ENCODE assay signal across 8 mouse cellular contexts in the genomic region with DNA sequence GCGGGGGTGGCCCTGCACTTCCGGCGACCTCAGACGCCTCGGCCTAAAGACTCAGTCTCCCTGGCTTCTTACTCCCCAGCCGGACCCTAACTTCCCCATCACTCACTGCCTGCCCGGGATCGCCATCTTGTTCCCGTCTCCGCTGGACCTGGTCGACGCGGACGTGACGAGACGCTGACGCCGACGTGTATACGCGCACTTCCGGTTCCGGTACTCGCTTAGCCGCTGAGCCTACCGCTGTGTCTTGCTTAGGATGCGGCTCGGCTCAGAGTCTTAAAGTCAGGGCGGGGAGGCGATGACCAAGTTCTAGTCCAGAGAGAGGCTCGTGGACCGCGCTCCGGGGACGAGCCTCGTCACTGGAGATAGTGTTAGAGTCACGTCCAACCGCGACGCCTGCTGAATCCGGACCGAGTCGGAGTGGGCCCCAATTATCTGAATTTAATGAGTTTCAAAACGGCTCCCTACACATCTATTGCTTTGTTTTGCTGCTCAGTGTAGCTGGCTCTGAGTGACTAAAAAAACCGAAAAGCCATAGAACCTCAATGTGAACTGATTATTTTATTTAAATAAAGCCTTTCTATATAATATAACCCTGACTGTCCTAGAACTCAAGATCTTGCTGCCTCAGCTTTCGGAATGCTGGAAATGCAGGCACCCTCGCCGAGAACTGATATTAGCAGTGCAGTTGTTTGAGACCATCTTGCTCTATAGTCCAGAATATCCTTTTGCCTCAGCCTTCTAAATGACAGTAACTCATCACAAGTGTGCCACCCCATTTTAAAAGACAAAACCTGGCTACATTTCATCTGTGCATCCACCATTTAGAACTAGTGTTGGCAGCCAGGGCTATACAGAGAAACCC. TPM values are rescaled to one million over a fixed set of nuclear protein-coding genes. Genes with fewer than 3 reads are reported as not detected.
DNase-seq lines count a peak whose midpoint lies in the region; ATAC-seq and TF ChIP-seq lines count a peak whose summit lies in the region.

Gene Nsrp1, minus strand, starts transcription at position 163 of the 862 bp plus-strand sequence.

- peaks cover 18% of the 10 kb centered on the region for H3K27me3 ChIP-seq in G1E (ENCODE audit: insufficient read depth, low read length)
- H3K27me3 ChIP-seq in forebrain, embryonic 16.5 days (replicated peaks; ENCODE audit: control insufficient read depth, insufficient read depth, low read length): peaks cover 9% of the 10 kb centered on the region
- peaks cover 9% of the 10 kb centered on the region; the same call in 1 of the 2 replicates for H3K27me3 ChIP-seq in lung, embryonic 15.5 days

- peak within 1 kb of the TSS; percentile 90 for H3K9ac ChIP-seq in forebrain, embryonic 16.5 days (replicated peaks; ENCODE audit: low read depth, low read length)
- H3K9ac ChIP-seq in lung, embryonic 15.5 days: peak within 1 kb of the TSS; percentile 63

- peak within 1 kb of the TSS; percentile 86 for H3K4me3 ChIP-seq in G1E (ENCODE audit: low read depth, low read length)
- peak within 1 kb of the TSS; percentile 54 for H3K4me3 ChIP-seq in forebrain, embryonic 16.5 days (replicated peaks; ENCODE audit: low read length)
- H3K4me3 ChIP-seq in lung, embryonic 15.5 days: peak within 1 kb of the TSS; percentile 77

- H3K36me3 ChIP-seq in G1E (replicated peaks): peaks cover 27% of the 10 kb centered on the region
- peaks cover 2% of the 10 kb centered on the region; the same call in 1 of the 2 replicates for H3K36me3 ChIP-seq in forebrain, embryonic 16.5 days (ENCODE audit: control insufficient read depth, insufficient read depth)
- H3K36me3 ChIP-seq in lung, embryonic 15.5 days: peaks cover 24% of the 10 kb centered on the region

- WGBS in forebrain, embryonic 16.5 days: 4% methylated on average over 48 of the region's 48 CpGs
- WGBS in lung, embryonic 15.5 days: 4% methylated on average over 48 of the region's 48 CpGs

- H3K4me2 ChIP-seq in forebrain, embryonic 16.5 days (ENCODE audit: low read length): peak within 1 kb of the TSS; percentile 87
- H3K4me2 ChIP-seq in lung, embryonic 15.5 days: peak within 1 kb of the TSS; percentile 88

- no peaks in the 10 kb centered on the region for H3K9me3 ChIP-seq in G1E (replicated peaks)
- H3K9me3 ChIP-seq in forebrain, embryonic 16.5 days (ENCODE audit: control insufficient read depth, low read length): no peaks in the 10 kb centered on the region
- no peaks in the 10 kb centered on the region for H3K9me3 ChIP-seq in lung, embryonic 15.5 days

- no peak for TF ChIP-seq CTCF in G1E (IDR thresholded peaks at IDR 0.05; ENCODE audit: low read depth, low read length)

- peak; percentile 97 for ATAC-seq in G1E (ENCODE audit: extremely low read depth, insufficient number of reproducible peaks, low FRiP score, poor library complexity, severe bottlenecking)
- ATAC-seq in forebrain, embryonic 16.5 days: peak; percentile 100
- peak; percentile 99 for ATAC-seq in lung, embryonic 15.5 days (ENCODE audit: borderline replicate concordance, extremely low read depth, low FRiP score, low TSS enrichment)

- H3K4me1 ChIP-seq in G1E (ENCODE audit: insufficient read depth, low read depth, low read length): peaks cover 12% of the 10 kb centered on the region
- H3K4me1 ChIP-seq in forebrain, embryonic 16.5 days (replicated peaks; ENCODE audit: control insufficient read depth, insufficient read depth, low read length): peaks cover 9% of the 10 kb centered on the region
- H3K4me1 ChIP-seq in lung, embryonic 15.5 days: peaks cover 6% of the 10 kb centered on the region; the same call in 1 of the 2 replicates

- peak; percentile 89 for DNase-seq in G1E (ENCODE audit: low spot score)
- peak; percentile 94 to 96 for DNase-seq in cerebellum, adult 18-20 months
- peak; percentile 93 for DNase-seq in heart, postnatal 4 days
- DNase-seq in layer of hippocampus, adult 8-10 months (ENCODE audit: low spot score in 2 of 2): peak; percentile 91 to 92
- DNase-seq in ovary, adult 18-20 months (ENCODE audit: low spot score): peak; percentile 84
- DNase-seq in thymus, postnatal 0 days (ENCODE audit: low spot score): peak; percentile 93

- H3K27ac ChIP-seq in forebrain, embryonic 16.5 days (ENCODE audit: low read length): peak within 1 kb of the TSS; percentile 94
- H3K27ac ChIP-seq in lung, embryonic 15.5 days: peak within 1 kb of the TSS; percentile 74

RNA-seq across cellular contexts. Expression of gene Nsrp1, which starts in this region (rescaled TPM):
- total RNA-seq in G1E (2014; fragmentation: Nextera tagmentation) (74.6 and 77.7 TPM in 2 replicates), G1E (2017) (20.0 and 28.7 TPM in 2 replicates)
- polyA plus RNA-seq in G1E (2012): 4.5 and 5.4 TPM in 2 replicates
- polyA plus RNA-seq in forebrain, embryonic 16.5 days (2015; fragmentation: Nextera tagmentation; extraction: Ambion mirVana): 50.2 and 50.9 TPM in 2 replicates
- 10 to 100 TPM; 14.9 to 15.2 TPM for total RNA-seq in heart, postnatal 4 days (2021)
- total RNA-seq in layer of hippocampus, adult 8-10 months (2022): 10 to 100 TPM; 15.0 to 20.8 (median 19.8) TPM
- 52.8 and 53.6 TPM in 2 replicates for polyA plus RNA-seq in lung, embryonic 15.5 days (2015; fragmentation: Nextera tagmentation; extraction: Ambion mirVana)
- 87.0 and 90.7 TPM in 2 replicates for polyA plus RNA-seq in thymus, postnatal 0 days (2015; fragmentation: Nextera tagmentation; extraction: Ambion mirVana)

Comparison
In these comparisons a context has a peak if more than half of its experiments do, and no peak if none do; other contexts are left out.
1. Peak in every context shown above with its lines: DNase-seq, ATAC-seq, H3K4me3 ChIP-seq and H3K27ac ChIP-seq.